Mouse (Mus musculus) forebrain, postnatal 0 days (tissue): ENCODE results near the gene Lrsam1. TPM values are rescaled to one million over a fixed set of nuclear protein-coding genes. Genes with fewer than 3 reads are reported as not detected.

Experiments used
- ATAC-seq: fragments of 200-750 bp; cut with Nextera tagmentation; 2 replicates; pipeline ENCODE4 v1.8.0; 2017; ENCODE audit warnings: mild to moderate bottlenecking, moderate library complexity
- DNase-seq: peaks from one replicate; pipeline ENCODE4 v3.0.0-alpha.2; 2015
- H3K27ac ChIP-seq: fragments of 300-500 bp; sonication (generic); 2 replicates; pipeline ENCODE4 v1.5.1; 2014; ENCODE audit warnings: low read depth, mild to moderate bottlenecking, antibody characterized with exemption, low read length, moderate library complexity, mixed read lengths
- H3K27me3 ChIP-seq: fragments of 300-500 bp; sonication (generic); 2 replicates; pipeline ENCODE4 v1.6.1; 2014; ENCODE audit warnings: mild to moderate bottlenecking, low read length, mixed read lengths; ENCODE audit not compliant: insufficient read depth
- H3K36me3 ChIP-seq: fragments of 300-500 bp; sonication (generic); 2 replicates; pipeline ENCODE4 v1.6.1; 2014; ENCODE audit warnings: mild to moderate bottlenecking, moderate library complexity; ENCODE audit not compliant: insufficient read depth
- H3K4me1 ChIP-seq: fragments of 300-500 bp; sonication (generic); 2 replicates; pipeline ENCODE4 v1.6.1; 2014; ENCODE audit warnings: antibody characterized with exemption; ENCODE audit not compliant: insufficient read depth
- H3K4me2 ChIP-seq: fragments of 300-500 bp; sonication (generic); 2 replicates; pipeline ENCODE4 v1.6.1; 2014; ENCODE audit warnings: low read depth, mild to moderate bottlenecking, moderate library complexity
- H3K4me3 ChIP-seq: fragments of 300-500 bp; sonication (generic); 2 replicates; pipeline ENCODE4 v1.5.1; 2014; ENCODE audit warnings: low read depth, low read length, mixed read lengths
- H3K9ac ChIP-seq: fragments of 300-500 bp; sonication (generic); 2 replicates; pipeline ENCODE4 v1.6.1; 2014; ENCODE audit warnings: mild to moderate bottlenecking
- H3K9me3 ChIP-seq: fragments of 300-500 bp; sonication (generic); 2 replicates; pipeline ENCODE4 v1.6.1; 2016; ENCODE audit warnings: low read length
- CTCF ChIP-seq: sonication (generic); IDR thresholded peaks from 2 replicates; pipeline ENCODE4 v1.5.1; 2016; ENCODE audit warnings: antibody characterized with exemption, control low read depth, low read depth
- WGBS: fragments of 180-500 bp; shearing (Covaris S2); extraction: QIAGEN DNeasy Blood & Tissue Kit; methylation state at CpG from one replicate; pipeline ENCODE4 v1.1.7; 2014; 5-methylcytosine and 5-hydroxymethylcytosine counted together
- polyA plus RNA-seq: library from polyadenylated mRNA; unstranded; fragments of >200 nt; fragmentation: Nextera tagmentation; extraction: Ambion mirVana; gene quantifications from 2 replicates; pipeline ENCODE4 v1.2.1, GENCODE M21; 2015
- total RNA-seq: library from RNA; depleted of rRNA; stranded (reverse); fragments of >200 nt; gene quantifications from 2 replicates; pipeline ENCODE4 v1.2.3, GENCODE M21; 2014

The Lrsam1 gene
- total and polyA plus RNA-seq, 2 experiments from 2014 or later: 17.4 to 28.7 TPM

DNA sequence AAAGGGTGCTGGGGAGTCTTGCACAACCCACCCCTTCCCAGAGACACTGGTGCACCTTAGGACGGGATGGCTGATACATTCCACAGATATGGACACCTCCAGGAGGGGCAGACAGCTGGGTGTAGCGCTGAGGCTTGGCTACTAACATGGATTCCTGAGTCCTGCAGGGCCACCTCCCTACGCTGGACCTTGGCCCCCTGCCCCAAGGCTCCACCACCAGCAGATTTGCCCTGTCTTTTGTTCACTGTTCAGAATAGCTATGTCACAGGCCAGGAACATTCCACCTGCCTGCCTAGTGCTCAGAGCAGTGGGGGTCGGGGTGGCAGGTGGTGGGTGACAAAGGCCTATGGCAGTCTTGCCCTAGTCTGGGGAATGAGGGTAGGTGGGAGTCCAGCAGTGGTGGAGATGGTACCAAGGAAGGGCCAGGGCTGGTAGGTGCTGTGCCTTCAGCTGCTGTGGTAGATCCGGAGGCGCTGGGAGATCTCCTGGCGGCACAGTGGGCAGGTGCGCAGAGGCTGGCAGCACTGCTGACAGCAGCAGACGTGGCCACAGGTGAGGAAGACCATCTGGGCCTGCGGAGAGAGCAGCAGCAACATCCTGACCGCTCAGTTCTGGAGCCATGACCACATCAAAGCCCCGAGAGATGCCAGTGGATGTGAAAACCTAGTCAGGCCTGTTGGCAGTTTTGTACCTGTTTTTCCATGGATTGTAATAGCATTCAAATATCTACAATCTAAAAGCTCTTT, 34.9 kb downstream of the Lrsam1 start:
- H3K9me3 ChIP-seq: no peaks in the 10 kb centered on the region
- TF ChIP-seq CTCF: no peak
- DNase-seq (no peak), ATAC-seq (no peak)
- no peak overlapping the region for H3K4me3 ChIP-seq
- 86% methylated on average over 12 of the region's 12 CpGs for WGBS
- H3K4me1 ChIP-seq: no peaks in the 10 kb centered on the region
- no peak overlapping the region for H3K9ac ChIP-seq
- H3K27me3 ChIP-seq: no peaks in the 10 kb centered on the region
- H3K36me3 ChIP-seq: peaks cover 61% of the 10 kb centered on the region
- H3K4me2 ChIP-seq: no peak overlapping the region
- no peak overlapping the region for H3K27ac ChIP-seq

DNA sequence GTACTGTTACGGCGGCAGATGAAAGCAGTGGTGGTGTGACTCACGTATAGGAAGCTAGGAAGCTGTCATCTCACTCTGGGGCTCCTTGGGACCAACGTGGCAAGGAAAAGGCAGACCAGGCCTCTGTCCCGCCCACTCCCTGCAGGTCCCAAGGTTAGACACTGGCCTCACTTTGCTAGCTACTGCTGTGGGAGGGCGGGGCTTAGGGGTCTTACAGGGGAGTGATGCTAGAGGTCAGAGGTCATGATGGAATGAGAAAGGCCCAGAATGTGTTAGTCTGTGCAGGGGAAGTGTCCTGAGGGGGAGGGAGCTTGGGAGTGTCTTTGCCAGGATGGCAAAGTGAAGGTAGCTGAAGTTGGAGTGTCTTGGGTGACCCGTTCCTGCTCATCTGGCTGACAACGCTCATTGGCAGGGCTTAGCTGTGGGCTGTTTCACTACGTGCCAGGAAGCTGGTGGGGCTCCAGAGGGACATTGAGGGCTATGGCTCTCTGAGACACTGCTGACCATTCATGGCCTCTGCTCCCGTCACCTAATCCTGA, 37.0 kb downstream of the Lrsam1 start:
- Histone ChIP-seq H3K4me1 (no peaks in the 10 kb centered on the region), H3K4me3 (no peak overlapping the region), H3K36me3 (peaks cover 76% of the 10 kb centered on the region), H3K9ac (no peak overlapping the region), H3K27me3 (no peaks in the 10 kb centered on the region), H3K4me2 (no peak overlapping the region), H3K27ac (no peak overlapping the region), H3K9me3 (no peaks in the 10 kb centered on the region)
- 68% methylated on average over 10 of the region's 10 CpGs for WGBS
- no peak for TF ChIP-seq CTCF
- no peak for ATAC-seq
- no peak for DNase-seq

DNA sequence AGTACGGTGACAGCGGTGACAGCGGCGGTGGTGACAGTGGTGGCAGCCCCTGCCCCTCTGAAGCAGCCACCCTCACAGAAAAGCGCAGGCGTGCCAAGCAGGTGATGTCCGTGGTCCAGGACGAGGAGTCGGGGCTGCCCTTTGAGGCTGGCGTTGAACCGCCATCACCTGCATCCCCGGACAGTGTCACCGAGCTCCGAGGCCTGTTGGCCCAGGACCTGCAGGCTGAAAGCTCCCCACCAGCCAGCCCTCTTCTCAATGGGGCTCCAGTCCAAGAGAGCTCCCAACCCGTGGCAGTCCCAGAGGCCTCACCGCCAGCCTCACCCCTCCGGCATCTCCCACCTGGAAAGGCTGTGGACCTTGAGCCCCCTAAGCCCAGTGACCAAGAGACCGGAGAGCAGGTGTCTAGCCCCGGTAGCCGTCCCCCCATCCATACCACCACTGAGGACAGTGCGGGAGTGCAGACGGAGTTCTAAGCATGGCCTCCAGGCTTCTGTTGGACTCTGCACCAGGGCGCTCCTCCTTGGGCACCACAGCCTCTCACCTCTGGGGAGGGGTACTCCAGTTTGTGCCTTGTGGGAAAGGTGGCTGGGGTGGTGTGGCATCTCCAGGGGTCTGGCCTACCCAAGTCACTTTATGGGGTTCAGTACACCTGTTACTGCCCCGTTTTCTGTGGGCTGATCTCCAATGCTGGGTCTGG, 37.7 kb downstream of the Lrsam1 start:
- Histone ChIP-seq H3K27me3 (no peaks in the 10 kb centered on the region), H3K27ac (no peak overlapping the region), H3K4me2 (no peak overlapping the region), H3K4me3 (no peak overlapping the region), H3K9me3 (no peaks in the 10 kb centered on the region), H3K4me1 (no peaks in the 10 kb centered on the region), H3K9ac (no peak overlapping the region), H3K36me3 (peaks cover 76% of the 10 kb centered on the region)
- no peak for TF ChIP-seq CTCF
- WGBS: 89% methylated on average over 24 of the region's 24 CpGs
- DNase-seq (no peak), ATAC-seq (no peak)

DNA sequence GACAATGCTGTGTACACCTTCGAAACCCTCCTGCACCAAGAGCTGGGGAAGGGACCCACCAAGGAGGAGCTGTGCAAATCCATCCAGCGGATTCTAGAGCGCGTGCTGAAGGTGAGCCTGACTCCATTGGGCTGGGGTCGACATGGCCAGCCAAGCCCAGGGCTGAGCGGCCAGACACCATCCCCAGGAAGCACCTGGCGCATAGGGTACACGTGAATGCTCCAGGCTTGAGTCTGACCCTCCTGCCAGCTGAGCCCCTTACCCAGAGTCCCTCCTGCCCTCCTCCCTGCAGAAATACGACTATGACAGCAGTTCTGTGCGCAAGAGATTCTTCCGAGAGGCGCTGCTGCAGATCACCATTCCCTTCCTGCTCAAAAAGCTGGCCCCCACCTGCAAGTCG, 38.9 kb downstream of the Lrsam1 start:
- WGBS: 87% methylated on average over 13 of the region's 13 CpGs
- TF ChIP-seq CTCF: no peak
- peaks cover 80% of the 10 kb centered on the region for H3K36me3 ChIP-seq

DNA sequence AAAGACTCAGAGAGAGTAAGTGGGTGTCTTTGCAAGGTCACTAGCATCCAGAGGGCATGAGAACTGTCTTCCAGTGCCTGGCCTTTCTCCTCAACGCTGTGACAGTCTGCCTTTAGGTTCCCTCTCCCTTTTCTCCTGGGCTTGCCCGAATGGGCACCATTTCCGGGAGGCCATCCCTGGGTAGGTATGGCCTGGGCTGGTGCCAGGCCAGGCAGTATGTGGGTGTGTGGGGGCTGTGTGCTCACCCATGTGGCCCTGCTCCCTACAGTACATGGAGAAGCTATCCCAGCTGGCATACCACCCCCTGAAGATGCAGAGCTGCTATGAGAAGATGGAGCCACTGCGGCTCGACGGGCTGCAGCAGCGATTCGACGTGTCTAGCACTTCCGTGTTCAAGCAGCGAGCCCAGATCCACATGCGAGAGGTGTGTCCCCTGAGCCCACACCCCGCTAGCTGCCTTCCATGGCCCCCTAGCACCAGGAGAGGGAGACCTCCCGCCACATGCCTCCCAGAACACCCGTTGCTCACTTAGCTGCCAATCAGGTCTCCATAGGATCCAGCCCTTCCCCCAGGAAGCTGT, 39.5 kb downstream of the Lrsam1 start:
- no peak overlapping the region for H3K4me2 ChIP-seq
- H3K27ac ChIP-seq: no peak overlapping the region
- whole genome bisulfite sequencing: 86% methylated on average over 15 of the region's 15 CpGs
- peaks cover 80% of the 10 kb centered on the region for H3K36me3 ChIP-seq
- ATAC-seq (no peak), DNase-seq (no peak)
- no peak overlapping the region for H3K4me3 ChIP-seq
- no peaks in the 10 kb centered on the region for H3K4me1 ChIP-seq
- H3K9ac ChIP-seq: no peak overlapping the region
- no peaks in the 10 kb centered on the region for H3K27me3 ChIP-seq
- no peaks in the 10 kb centered on the region for H3K9me3 ChIP-seq
- TF ChIP-seq CTCF: no peak

More for the DNA sequence above, 38.9 kb downstream of the Lrsam1 start:
- Histone ChIP-seq H3K9me3 (no peaks in the 10 kb centered on the region), H3K27ac (no peak overlapping the region), H3K9ac (no peak overlapping the region), H3K27me3 (no peaks in the 10 kb centered on the region), H3K4me3 (no peak overlapping the region), H3K4me1 (no peaks in the 10 kb centered on the region), H3K4me2 (no peak overlapping the region)
- ATAC-seq (no peak), DNase-seq (no peak)

DNA sequence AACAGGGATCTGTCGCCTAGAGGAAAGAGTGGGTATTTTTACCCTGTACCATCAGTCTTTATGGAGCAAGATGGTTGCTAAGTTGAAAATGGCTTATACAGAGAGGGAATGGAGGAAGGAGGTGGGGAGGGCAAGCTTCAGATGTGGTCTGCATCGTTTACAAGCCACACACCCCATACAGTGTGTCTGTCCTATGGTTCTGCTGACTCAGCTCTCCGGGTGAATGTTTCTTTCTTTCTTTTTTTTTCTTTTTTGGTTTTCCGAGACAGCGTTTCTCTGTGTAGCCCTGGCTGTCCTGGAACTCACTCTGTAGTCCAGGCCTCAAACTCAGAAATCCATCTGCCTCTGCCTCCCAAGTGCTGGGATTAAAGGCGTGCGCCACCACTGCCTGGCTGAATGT, 40.2 kb downstream of the Lrsam1 start:
- 80% methylated on average over 7 of the region's 7 CpGs for WGBS
- no peak for TF ChIP-seq CTCF
- no peaks in the 10 kb centered on the region for H3K9me3 ChIP-seq
- no peak for DNase-seq
- no peaks in the 10 kb centered on the region for H3K27me3 ChIP-seq
- no peak overlapping the region for H3K27ac ChIP-seq
- H3K4me3 ChIP-seq: no peak overlapping the region
- H3K36me3 ChIP-seq: peaks cover 78% of the 10 kb centered on the region
- no peaks in the 10 kb centered on the region for H3K4me1 ChIP-seq
- no peak for ATAC-seq
- no peak overlapping the region for H3K9ac ChIP-seq
- H3K4me2 ChIP-seq: no peak overlapping the region

DNA sequence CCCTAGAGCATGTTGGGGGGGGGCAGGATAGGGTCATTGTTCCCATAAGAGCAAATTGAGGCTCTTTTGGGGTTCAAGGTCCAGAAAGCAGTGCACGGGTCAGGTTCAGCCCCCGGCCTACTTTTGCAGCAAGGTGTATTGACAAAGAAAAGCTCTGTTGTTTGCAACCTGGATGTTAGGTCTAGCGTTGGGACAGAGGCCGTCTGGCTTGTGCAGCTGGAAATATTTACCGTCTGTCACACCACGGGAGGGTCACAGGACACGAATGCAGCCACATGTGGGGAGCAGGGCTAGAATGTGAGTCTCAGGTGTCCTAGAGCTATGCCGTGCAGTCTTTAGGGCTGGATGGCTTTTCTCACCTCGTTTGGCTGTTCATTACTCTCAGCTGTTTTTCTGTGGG, 43.0 kb downstream of the Lrsam1 start:
- H3K36me3 ChIP-seq: peaks cover 64% of the 10 kb centered on the region
- WGBS: 88% methylated on average over 9 of the region's 9 CpGs
- no peak overlapping the region for H3K9ac ChIP-seq
- H3K9me3 ChIP-seq: no peaks in the 10 kb centered on the region
- no peak overlapping the region for H3K4me3 ChIP-seq
- H3K27ac ChIP-seq: no peak overlapping the region
- TF ChIP-seq CTCF: no peak
- H3K4me1 ChIP-seq: no peaks in the 10 kb centered on the region
- no peak for ATAC-seq
- H3K27me3 ChIP-seq: no peaks in the 10 kb centered on the region
- H3K4me2 ChIP-seq: no peak overlapping the region
- no peak for DNase-seq
